Mouse (Mus musculus) midbrain, embryonic 11.5 days (tissue): ENCODE measurements at regions not wholly inside any gene's neighbourhood (a gene's known extent, or its start where the extent isn't known, plus 50 kb on each side); places are given as distances from the start of the nearest gene placed in this dataset.

Experiments used
- ATAC-seq: fragments of 200-750 bp; cut with Nextera tagmentation; 2 replicates; pipeline ENCODE4 v1.8.0; 2017; ENCODE audit warnings: moderate TSS enrichment, moderate library complexity; ENCODE audit not compliant: low FRiP score
- DNase-seq: peaks from one replicate; pipeline ENCODE4 v3.0.0; 2015; ENCODE audit warnings: low spot score; ENCODE audit errors: missing footprints
- H3K27ac ChIP-seq: fragments of 300-500 bp; sonication (generic); 2 replicates; pipeline ENCODE4 v1.5.1; 2014; ENCODE audit warnings: low read depth, low read length
- H3K27me3 ChIP-seq: fragments of 300-500 bp; sonication (generic); 2 replicates; pipeline ENCODE4 v1.6.1; 2014; ENCODE audit warnings: mild to moderate bottlenecking, low read length, moderate library complexity, mixed read lengths; ENCODE audit not compliant: control insufficient read depth, insufficient read depth
- H3K36me3 ChIP-seq: fragments of 300-500 bp; sonication (generic); 2 replicates; pipeline ENCODE4 v1.6.1; 2014; ENCODE audit warnings: mild to moderate bottlenecking, low read length, moderate library complexity, mixed read lengths; ENCODE audit not compliant: control insufficient read depth, insufficient read depth
- H3K4me1 ChIP-seq: fragments of 300-500 bp; sonication (generic); 2 replicates; pipeline ENCODE4 v1.6.1; 2014; ENCODE audit warnings: low read length; ENCODE audit not compliant: control insufficient read depth, insufficient read depth
- H3K4me2 ChIP-seq: fragments of 300-500 bp; sonication (generic); 2 replicates; pipeline ENCODE4 v1.6.1; 2014; ENCODE audit warnings: mild to moderate bottlenecking, moderate library complexity
- H3K4me3 ChIP-seq: fragments of 300-500 bp; sonication (generic); 2 replicates; pipeline ENCODE4 v1.5.1; 2014; ENCODE audit warnings: low read depth, low read length
- H3K9ac ChIP-seq: fragments of 300-500 bp; sonication (generic); 2 replicates; pipeline ENCODE4 v1.6.1; 2014; ENCODE audit warnings: low read length
- H3K9me3 ChIP-seq: fragments of 300-500 bp; sonication (generic); 2 replicates; pipeline ENCODE4 v1.6.1; 2016; ENCODE audit warnings: low read length; ENCODE audit not compliant: control insufficient read depth
- WGBS: fragments of 180-500 bp; shearing (Covaris S2); extraction: QIAGEN DNeasy Blood & Tissue Kit; methylation state at CpG from one replicate; pipeline ENCODE4 v1.1.7; 2014; 5-methylcytosine and 5-hydroxymethylcytosine counted together

DNA sequence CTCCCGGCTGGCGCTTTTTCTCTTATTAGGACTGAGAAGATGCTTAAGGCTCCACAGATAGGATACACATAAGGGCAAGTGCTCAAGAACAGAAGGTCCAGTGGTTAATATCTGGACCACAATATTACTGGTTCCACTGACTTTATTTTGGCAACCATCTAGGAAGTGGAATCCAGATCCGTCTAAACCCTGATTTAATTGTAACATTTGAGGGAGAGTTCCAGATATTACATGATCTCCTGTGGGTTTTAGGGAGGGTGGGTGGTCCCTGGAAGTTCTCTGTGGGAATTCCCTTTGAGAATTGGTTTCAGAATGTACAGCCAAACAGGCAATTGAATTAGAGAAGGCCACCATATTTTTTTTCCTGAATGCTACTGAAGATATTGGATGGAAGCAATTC lies 161.4 kb upstream of the Tnp1 start:
- Histone ChIP-seq H3K4me1 (no peaks in the 10 kb centered on the region), H3K27ac (no peak overlapping the region), H3K4me2 (no peak overlapping the region), H3K9me3 (no peaks in the 10 kb centered on the region), H3K27me3 (no peaks in the 10 kb centered on the region; the same call in 1 of the 2 replicates), H3K36me3 (no peaks in the 10 kb centered on the region), H3K4me3 (no peak overlapping the region), H3K9ac (no peak overlapping the region)
- DNase-seq (no peak), ATAC-seq (no peak)
- WGBS: 91% methylated on average over 3 of the region's 3 CpGs

DNA sequence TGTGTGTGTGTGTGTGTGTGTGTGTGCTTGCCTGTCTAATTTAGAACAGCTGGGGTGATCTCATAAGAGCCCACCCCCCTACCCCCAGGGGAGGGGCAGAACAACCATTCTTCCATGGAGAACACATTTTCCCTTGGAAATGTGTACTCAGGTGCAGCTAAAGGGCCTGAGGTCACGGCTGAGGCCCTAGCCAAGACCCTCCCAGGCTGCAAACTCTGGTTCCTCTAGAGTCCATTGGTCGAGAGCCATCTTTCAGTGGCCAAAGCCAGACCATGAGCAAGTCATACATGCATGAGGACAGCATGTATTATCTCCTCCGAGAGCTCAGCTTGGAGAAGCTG lies 154.9 kb upstream of the Tnp1 start:
- 40% methylated on average over 3 of the region's 3 CpGs for WGBS
- ATAC-seq (peak; percentile 15; the same call in 1 of the 2 replicates), DNase-seq (peak; percentile 87)
- H3K4me2 ChIP-seq: no peak overlapping the region
- peaks cover 18% of the 10 kb centered on the region for H3K27me3 ChIP-seq
- no peak overlapping the region for H3K9ac ChIP-seq
- H3K36me3 ChIP-seq: no peaks in the 10 kb centered on the region
- H3K4me3 ChIP-seq: no peak overlapping the region
- H3K9me3 ChIP-seq: peaks cover 10% of the 10 kb centered on the region; the same call in 1 of the 2 replicates
- no peak overlapping the region; the same call in 1 of the 2 replicates for H3K27ac ChIP-seq
- peaks cover 16% of the 10 kb centered on the region for H3K4me1 ChIP-seq

DNA sequence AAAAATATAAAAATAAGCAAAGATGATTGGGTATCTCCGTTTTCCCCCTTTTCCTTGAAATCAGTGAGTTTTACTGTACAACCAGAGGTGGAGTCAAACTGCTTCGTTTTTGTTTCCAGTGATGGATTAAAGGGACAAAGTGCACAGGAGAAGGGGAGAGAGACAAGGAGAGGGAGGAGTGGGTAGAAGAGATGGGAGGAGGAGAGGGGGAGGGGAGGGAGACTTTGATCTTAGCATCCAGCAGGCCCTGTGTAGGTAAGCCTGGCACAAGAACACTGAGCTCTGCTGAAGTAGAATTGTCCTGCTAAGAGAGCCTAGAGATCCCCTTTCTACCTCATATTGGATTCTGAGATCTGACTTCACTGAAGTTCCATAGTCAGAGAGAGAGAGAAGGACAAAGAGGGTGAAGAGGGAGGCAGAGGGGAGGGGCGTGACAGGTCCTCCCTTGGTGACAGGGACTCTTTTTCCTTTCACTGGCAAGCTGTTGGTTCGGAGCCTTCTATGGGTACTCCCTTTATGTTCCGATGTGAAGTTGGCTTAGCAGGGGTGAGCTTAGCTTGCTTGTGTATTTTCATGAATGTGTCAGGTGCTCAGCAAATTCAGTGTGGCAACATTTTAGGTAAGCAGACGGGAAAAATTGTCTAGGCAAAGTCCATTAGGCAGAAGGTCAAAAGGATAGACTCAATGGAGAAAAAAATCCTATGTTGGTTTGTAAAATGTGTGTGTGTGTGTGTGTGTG lies 154.4 kb upstream of the Tnp1 start:
- Histone ChIP-seq H3K27ac (peak overlapping the region; percentile 61), H3K4me2 (0 out of 2 replicates have a peak overlapping the region, but pooled peaks have one; percentile 8), H3K27me3 (peaks cover 18% of the 10 kb centered on the region), H3K4me1 (peaks cover 16% of the 10 kb centered on the region), H3K9ac (0 out of 2 replicates have a peak overlapping the region, but pooled peaks have one; percentile 6), H3K36me3 (no peaks in the 10 kb centered on the region), H3K4me3 (no peak overlapping the region), H3K9me3 (peaks cover 10% of the 10 kb centered on the region; the same call in 1 of the 2 replicates)
- ATAC-seq (peak; percentile 74), DNase-seq (peak; percentile 94)
- 9% methylated on average over 6 of the region's 6 CpGs for WGBS

DNA sequence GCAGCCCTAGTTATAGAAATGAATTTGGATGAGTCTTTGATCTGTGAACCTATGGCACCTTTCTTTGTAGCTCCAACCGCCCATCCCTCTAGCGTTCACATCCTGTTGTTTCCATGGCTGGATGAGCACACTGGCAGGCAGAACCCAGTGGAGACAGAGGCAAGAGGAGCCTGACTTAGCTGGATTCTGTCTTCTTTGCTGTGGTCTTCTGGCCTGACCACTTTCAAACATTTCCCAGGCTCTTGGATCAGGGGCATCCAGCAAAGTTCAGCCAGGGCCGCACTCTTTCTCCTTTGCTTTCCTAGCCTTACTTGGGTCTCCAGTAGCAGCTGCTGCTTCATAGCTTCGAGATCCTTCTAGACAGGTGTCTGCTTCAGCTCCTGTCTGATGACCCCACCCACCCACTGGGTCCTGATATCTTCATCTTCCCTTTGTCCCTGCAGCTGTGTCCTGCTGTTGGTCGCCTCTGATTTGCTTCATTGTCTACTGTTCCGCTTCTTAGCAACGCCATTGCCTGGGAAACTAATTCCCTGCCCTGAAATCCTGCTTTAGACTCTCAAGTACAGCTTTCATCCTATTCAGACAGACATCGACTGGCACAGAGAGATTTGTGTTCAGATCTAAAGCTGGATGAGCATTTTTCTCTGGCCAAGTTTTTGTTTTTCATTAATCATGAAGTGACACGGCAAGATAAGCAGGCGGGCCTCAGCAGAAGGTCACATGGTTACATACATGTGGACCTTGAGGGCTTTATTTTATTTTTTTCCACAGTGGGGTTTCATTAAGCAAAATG lies 153.6 kb upstream of the Tnp1 start:
- ATAC-seq (peak; percentile 87), DNase-seq (peak; percentile 95)
- H3K9me3 ChIP-seq: peaks cover 10% of the 10 kb centered on the region; the same call in 1 of the 2 replicates
- peaks cover 18% of the 10 kb centered on the region for H3K27me3 ChIP-seq
- no peaks in the 10 kb centered on the region for H3K36me3 ChIP-seq
- 14% methylated on average over 10 of the region's 10 CpGs for WGBS
- peak overlapping the region; percentile 61 for H3K27ac ChIP-seq
- H3K4me2 ChIP-seq: 0 out of 2 replicates have a peak overlapping the region, but pooled peaks have one; percentile 8
- H3K4me3 ChIP-seq: no peak overlapping the region
- H3K9ac ChIP-seq: no peak overlapping the region
- peaks cover 16% of the 10 kb centered on the region for H3K4me1 ChIP-seq

DNA sequence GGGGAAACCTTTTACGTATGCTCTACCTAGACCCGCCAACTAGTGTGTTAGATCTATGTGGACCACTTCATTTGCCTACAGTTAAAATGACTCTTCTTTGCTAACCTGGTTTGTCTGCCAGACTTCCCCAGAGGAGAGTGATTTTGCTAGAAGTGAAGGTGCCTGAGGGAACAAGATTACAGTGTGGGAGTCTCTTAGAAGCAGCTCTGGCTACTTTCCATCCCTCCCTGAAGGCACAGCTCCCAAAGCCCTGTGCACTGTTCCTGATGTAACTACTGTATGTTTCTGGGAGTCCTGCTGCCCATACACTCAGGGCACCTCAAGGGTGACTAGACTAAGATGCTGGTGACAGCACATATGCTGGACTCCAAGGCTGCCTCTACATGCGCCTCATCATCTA lies 144.5 kb upstream of the Tnp1 start:
- no peak overlapping the region for H3K27ac ChIP-seq
- H3K4me3 ChIP-seq: no peak overlapping the region
- H3K4me1 ChIP-seq: no peaks in the 10 kb centered on the region
- H3K9me3 ChIP-seq: no peaks in the 10 kb centered on the region
- no peaks in the 10 kb centered on the region for H3K36me3 ChIP-seq
- ATAC-seq: no peak
- WGBS: 87% methylated on average over 3 of the region's 3 CpGs
- H3K4me2 ChIP-seq: no peak overlapping the region
- H3K27me3 ChIP-seq: no peaks in the 10 kb centered on the region
- H3K9ac ChIP-seq: no peak overlapping the region
- DNase-seq: peak; percentile 17

DNA sequence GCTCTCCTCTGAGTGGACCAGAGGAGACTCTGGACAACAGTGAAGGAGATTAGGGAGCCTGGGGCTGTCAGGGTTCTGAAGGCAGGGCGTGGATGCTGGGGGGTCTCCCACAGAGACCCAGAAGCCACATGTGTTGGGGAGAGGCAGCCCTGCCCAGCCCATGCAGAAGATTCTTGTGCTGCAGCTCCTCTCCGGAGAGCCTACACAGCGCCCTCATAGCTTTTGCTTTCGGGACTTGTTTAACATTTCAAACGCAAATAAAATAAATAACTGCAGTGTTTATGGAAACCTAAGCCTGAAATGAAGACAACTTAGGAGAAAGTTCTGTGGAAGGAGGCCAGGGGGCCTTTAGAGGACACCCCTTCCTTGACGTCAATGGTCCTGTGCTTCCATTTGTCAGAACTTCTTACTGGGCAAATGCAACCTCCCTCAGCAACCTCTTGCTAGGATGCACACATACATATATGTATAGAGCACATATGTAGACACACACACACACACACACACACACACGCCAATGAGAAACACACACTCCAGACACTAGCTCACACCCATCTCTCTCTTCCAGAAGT lies 143.8 kb upstream of the Tnp1 start:
- Histone ChIP-seq H3K4me2 (no peak overlapping the region), H3K4me1 (no peaks in the 10 kb centered on the region), H3K27ac (no peak overlapping the region), H3K4me3 (no peak overlapping the region), H3K9ac (no peak overlapping the region), H3K36me3 (no peaks in the 10 kb centered on the region), H3K9me3 (no peaks in the 10 kb centered on the region), H3K27me3 (no peaks in the 10 kb centered on the region)
- no peak for ATAC-seq
- DNase-seq: no peak
- WGBS: 69% methylated on average over 7 of the region's 7 CpGs

DNA sequence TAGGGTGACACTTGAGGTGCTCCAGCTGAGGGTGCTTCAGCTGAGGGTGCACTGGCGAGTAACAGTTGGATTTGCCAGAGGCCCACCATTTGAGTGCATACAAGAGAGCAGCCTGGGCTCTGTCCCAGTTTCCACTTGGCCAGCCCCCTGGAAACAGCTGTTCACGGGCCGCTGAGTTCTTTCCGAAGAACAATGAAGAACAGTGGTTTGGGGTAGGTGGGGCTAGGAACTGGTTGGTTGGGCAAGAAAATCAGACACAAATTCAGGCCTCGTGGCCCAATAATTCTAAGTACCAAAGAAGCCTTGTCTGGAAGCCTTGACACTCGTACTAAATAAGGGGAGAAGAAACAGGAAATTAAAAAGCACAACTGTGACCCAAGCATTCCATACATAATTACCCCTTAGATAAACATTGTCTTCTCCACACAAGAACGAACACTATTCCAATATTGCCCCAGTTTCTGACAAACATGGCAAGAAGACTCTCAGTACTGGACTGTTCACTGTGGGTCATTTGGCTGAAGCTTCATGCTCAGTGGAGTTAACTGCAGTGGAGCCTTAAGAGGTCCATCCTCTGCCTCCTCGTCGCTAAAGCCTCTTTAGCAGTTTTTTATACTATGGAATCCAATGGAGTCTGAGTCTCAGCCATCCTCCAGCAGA lies 137.9 kb upstream of the Tnp1 start:
- Histone ChIP-seq H3K9ac (no peak overlapping the region), H3K4me3 (no peak overlapping the region), H3K27ac (no peak overlapping the region), H3K4me1 (no peaks in the 10 kb centered on the region), H3K4me2 (no peak overlapping the region), H3K9me3 (no peaks in the 10 kb centered on the region), H3K27me3 (no peaks in the 10 kb centered on the region), H3K36me3 (no peaks in the 10 kb centered on the region)
- peak; percentile 82 for DNase-seq
- no peak for ATAC-seq
- WGBS: 45% methylated on average over 9 of the region's 9 CpGs

DNA sequence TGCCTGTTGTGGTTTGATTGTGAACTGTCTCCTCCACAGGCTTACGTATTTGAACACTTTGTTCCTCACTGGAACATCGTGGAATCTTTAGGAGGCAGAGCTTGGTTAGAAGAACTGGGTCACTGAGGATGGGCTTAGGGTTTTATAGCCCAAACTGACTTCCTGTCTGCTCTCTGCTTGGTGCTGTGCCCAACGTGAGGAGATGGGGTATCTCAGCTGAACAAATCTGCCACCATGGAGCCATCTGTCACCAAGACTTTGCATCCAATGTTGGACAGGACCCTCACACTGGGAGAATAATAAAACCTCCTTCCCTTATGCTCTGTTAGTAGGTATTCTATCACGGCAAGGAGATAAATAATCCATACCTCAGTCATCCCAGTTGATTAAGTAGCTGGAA lies 134.2 kb upstream of the Tnp1 start:
- no peaks in the 10 kb centered on the region for H3K4me1 ChIP-seq
- no peak overlapping the region for H3K9ac ChIP-seq
- no peak overlapping the region for H3K4me3 ChIP-seq
- no peak overlapping the region for H3K4me2 ChIP-seq
- no peaks in the 10 kb centered on the region for H3K36me3 ChIP-seq
- H3K27me3 ChIP-seq: no peaks in the 10 kb centered on the region
- no peak overlapping the region for H3K27ac ChIP-seq
- ATAC-seq: no peak
- peak; percentile 26 for DNase-seq
- H3K9me3 ChIP-seq: no peaks in the 10 kb centered on the region
- WGBS: 91% methylated on average over 4 of the region's 4 CpGs
